Mouse (Mus musculus) liver, postnatal 0 days (tissue): ENCODE measurements at regions not wholly inside any gene's neighbourhood (a gene's known extent, or its start where the extent isn't known, plus 50 kb on each side); places are given as distances from the start of the nearest gene placed in this dataset.

Source experiments
- CTCF ChIP-seq: sonication (generic); IDR thresholded peaks from 2 replicates; pipeline ENCODE4 v1.5.1; 2016; ENCODE audit warnings: antibody characterized with exemption, low read depth
- EP300 ChIP-seq: IDR thresholded peaks from 2 replicates; pipeline ENCODE4 v1.6.1; 2016; ENCODE audit warnings: antibody characterized with exemption, low read depth, mild to moderate bottlenecking

DNA sequence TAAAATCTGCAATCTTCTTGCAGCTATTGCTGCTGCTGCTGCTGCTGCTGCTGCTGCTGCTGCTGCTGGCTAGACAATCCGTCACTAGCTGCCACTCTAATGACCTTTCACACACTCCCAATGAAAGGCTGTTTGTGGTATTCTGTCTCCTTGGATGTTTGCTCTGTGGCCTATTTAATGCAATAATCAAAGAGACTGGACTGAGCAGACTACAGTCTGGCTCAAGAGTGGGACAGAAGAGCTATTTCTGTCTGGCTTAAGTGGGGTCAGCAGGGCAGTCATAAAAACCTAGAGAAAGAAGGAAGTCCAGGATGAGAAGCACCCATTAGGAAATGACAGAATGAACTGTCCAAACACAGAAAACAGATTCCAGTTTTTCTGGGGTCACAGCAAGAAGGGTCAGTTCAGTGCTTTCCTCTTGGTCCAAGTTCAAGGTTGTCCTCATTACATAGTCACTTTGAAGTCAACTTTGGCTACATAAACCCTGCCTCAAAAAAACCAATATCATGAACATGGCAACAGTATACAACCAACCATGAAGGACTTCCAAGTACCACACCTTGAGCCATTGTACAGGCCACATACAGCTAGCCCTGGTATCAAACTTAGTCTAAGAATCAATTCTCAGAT, 586.8 kb downstream of the Cdk5rap2 start:
- TF ChIP-seq CTCF, result no peak
- no peak for TF ChIP-seq EP300
